Mouse (Mus musculus) kidney, embryonic 16.5 days (tissue): ENCODE data around the gene Sphk1. TPM values are rescaled to one million over a fixed set of nuclear protein-coding genes. Genes with fewer than 3 reads are reported as not detected.

Experiments
- ATAC-seq: fragments of 200-750 bp; cut with Nextera tagmentation; 2 replicates; pipeline ENCODE4 v1.8.0; 2017; ENCODE audit warnings: moderate TSS enrichment; ENCODE audit not compliant: low FRiP score, low TSS enrichment
- H3K27ac ChIP-seq: fragments of 300-500 bp; sonication (generic); 2 replicates; pipeline ENCODE4 v1.5.1; 2014; ENCODE audit warnings: low read length
- H3K27me3 ChIP-seq: fragments of 300-500 bp; sonication (generic); 2 replicates; pipeline ENCODE4 v1.6.1; 2014; ENCODE audit warnings: low read length, control low read depth, mixed read lengths; ENCODE audit not compliant: insufficient read depth
- H3K36me3 ChIP-seq: fragments of 300-500 bp; sonication (generic); 2 replicates; pipeline ENCODE4 v1.6.1; 2014; ENCODE audit warnings: low read length, control low read depth, mixed read lengths; ENCODE audit not compliant: insufficient read depth
- H3K4me1 ChIP-seq: fragments of 300-500 bp; sonication (generic); 2 replicates; pipeline ENCODE4 v1.6.1; 2014; ENCODE audit warnings: low read length, control low read depth, mixed read lengths; ENCODE audit not compliant: insufficient read depth
- H3K4me2 ChIP-seq: fragments of 300-500 bp; sonication (generic); replicated peaks from 2 replicates; pipeline ENCODE4 v1.6.1; 2014; ENCODE audit warnings: low read depth, low read length
- H3K4me3 ChIP-seq: fragments of 300-500 bp; sonication (generic); 2 replicates; pipeline ENCODE4 v1.5.1; 2014; ENCODE audit warnings: mild to moderate bottlenecking, low read length
- H3K9ac ChIP-seq: fragments of 300-500 bp; sonication (generic); replicated peaks from 2 replicates; pipeline ENCODE4 v1.6.1; 2014; ENCODE audit warnings: low read length
- H3K9me3 ChIP-seq: fragments of 300-500 bp; sonication (generic); 2 replicates; pipeline ENCODE4 v1.6.1; 2016; ENCODE audit warnings: low read length, control low read depth
- WGBS: fragments of 180-500 bp; shearing (Covaris S2); extraction: QIAGEN DNeasy Blood & Tissue Kit; methylation state at CpG from one replicate; pipeline ENCODE4 v1.1.7; 2014; 5-methylcytosine and 5-hydroxymethylcytosine counted together
- polyA plus RNA-seq: library from polyadenylated mRNA; unstranded; fragments of >200 nt; fragmentation: Nextera tagmentation; extraction: Ambion mirVana; gene quantifications from 2 replicates; pipeline ENCODE4 v1.2.1, GENCODE M21; 2015

Sphk1 gene
- polyA plus RNA-seq, 1 experiment from 2014 or later, result 5.8 TPM

GRCm38 (mm10) chr11:116505573-116505972 lies 25.2 kb upstream of the Sphk1 start:
- no peak for ATAC-seq
- H3K36me3 ChIP-seq, result no peaks in the 10 kb centered on the region
- H3K27ac ChIP-seq, result no peak overlapping the region
- H3K4me1 ChIP-seq, result no peaks in the 10 kb centered on the region
- WGBS, result 65% methylated on average over 5 of the region's 5 CpGs
- H3K9me3 ChIP-seq, result no peaks in the 10 kb centered on the region
- H3K4me3 ChIP-seq, result no peak overlapping the region
- no peak overlapping the region for H3K9ac ChIP-seq
- no peak overlapping the region for H3K4me2 ChIP-seq
- no peaks in the 10 kb centered on the region for H3K27me3 ChIP-seq

- 70% methylated on average over 17 of the region's 17 CpGs for WGBS
- Histone ChIP-seq H3K4me3 (no peak overlapping the region), H3K9ac (no peak overlapping the region), H3K4me1 (no peaks in the 10 kb centered on the region), H3K27me3 (no peaks in the 10 kb centered on the region), H3K36me3 (no peaks in the 10 kb centered on the region), H3K27ac (no peak overlapping the region), H3K4me2 (no peak overlapping the region), H3K9me3 (no peaks in the 10 kb centered on the region)
- ATAC-seq, result no peak
Observed at GRCm38 (mm10) chr11:116506151-116506875, 24.4 kb upstream of the Sphk1 start.

- Histone ChIP-seq H3K9me3 (no peaks in the 10 kb centered on the region), H3K27me3 (no peaks in the 10 kb centered on the region), H3K4me1 (no peaks in the 10 kb centered on the region), H3K4me2 (no peak overlapping the region), H3K27ac (no peak overlapping the region), H3K9ac (no peak overlapping the region), H3K4me3 (no peak overlapping the region), H3K36me3 (no peaks in the 10 kb centered on the region)
- ATAC-seq, result no peak
- WGBS, result 27% methylated on average over 2 of the region's 2 CpGs
Observed at GRCm38 (mm10) chr11:116508689-116509088, 22.0 kb upstream of the Sphk1 start.

- WGBS, result 57% methylated on average over 7 of the region's 7 CpGs
- no peaks in the 10 kb centered on the region for H3K36me3 ChIP-seq
- no peak overlapping the region for H3K4me3 ChIP-seq
- no peak overlapping the region for H3K4me2 ChIP-seq
- H3K4me1 ChIP-seq, result peaks cover 9% of the 10 kb centered on the region; the same call in 1 of the 2 replicates
- H3K27me3 ChIP-seq, result 0 out of 2 replicates have a peak, but pooled peaks cover 5% of the 10 kb centered on the region
- H3K27ac ChIP-seq, result no peak overlapping the region
- ATAC-seq, result no peak
- no peak overlapping the region for H3K9ac ChIP-seq
- no peaks in the 10 kb centered on the region for H3K9me3 ChIP-seq
Observed at GRCm38 (mm10) chr11:116511301-116511868, 19.3 kb upstream of the Sphk1 start.

- H3K27me3 ChIP-seq, result 0 out of 2 replicates have a peak, but pooled peaks cover 5% of the 10 kb centered on the region
- no peak overlapping the region for H3K4me3 ChIP-seq
- no peak overlapping the region for H3K9ac ChIP-seq
- ATAC-seq, result no peak
- no peak overlapping the region for H3K4me2 ChIP-seq
- H3K9me3 ChIP-seq, result no peaks in the 10 kb centered on the region
- no peaks in the 10 kb centered on the region for H3K36me3 ChIP-seq
- 96% methylated on average over 7 of the region's 7 CpGs for WGBS
- H3K27ac ChIP-seq, result no peak overlapping the region
- peaks cover 9% of the 10 kb centered on the region; the same call in 1 of the 2 replicates for H3K4me1 ChIP-seq
Observed at GRCm38 (mm10) chr11:116512154-116512553, 18.6 kb upstream of the Sphk1 start.

GRCm38 (mm10) chr11:116512987-116513386 lies 17.7 kb upstream of the Sphk1 start:
- Histone ChIP-seq H3K36me3 (no peaks in the 10 kb centered on the region), H3K9ac (no peak overlapping the region), H3K27ac (no peak overlapping the region), H3K4me1 (peaks cover 12% of the 10 kb centered on the region; the same call in 1 of the 2 replicates), H3K4me2 (no peak overlapping the region), H3K9me3 (no peaks in the 10 kb centered on the region), H3K4me3 (no peak overlapping the region), H3K27me3 (0 out of 2 replicates have a peak, but pooled peaks cover 5% of the 10 kb centered on the region)
- ATAC-seq, result no peak
- 77% methylated on average over 6 of the region's 6 CpGs for WGBS

GRCm38 (mm10) chr11:116513531-116514038 lies 17.1 kb upstream of the Sphk1 start:
- Histone ChIP-seq H3K9ac (no peak overlapping the region), H3K4me2 (no peak overlapping the region), H3K4me1 (peaks cover 15% of the 10 kb centered on the region; the same call in 1 of the 2 replicates), H3K9me3 (no peaks in the 10 kb centered on the region), H3K27me3 (0 out of 2 replicates have a peak, but pooled peaks cover 5% of the 10 kb centered on the region), H3K27ac (no peak overlapping the region), H3K36me3 (no peaks in the 10 kb centered on the region), H3K4me3 (no peak overlapping the region)
- WGBS, result 57% methylated on average over 4 of the region's 4 CpGs
- ATAC-seq, result no peak

DNA sequence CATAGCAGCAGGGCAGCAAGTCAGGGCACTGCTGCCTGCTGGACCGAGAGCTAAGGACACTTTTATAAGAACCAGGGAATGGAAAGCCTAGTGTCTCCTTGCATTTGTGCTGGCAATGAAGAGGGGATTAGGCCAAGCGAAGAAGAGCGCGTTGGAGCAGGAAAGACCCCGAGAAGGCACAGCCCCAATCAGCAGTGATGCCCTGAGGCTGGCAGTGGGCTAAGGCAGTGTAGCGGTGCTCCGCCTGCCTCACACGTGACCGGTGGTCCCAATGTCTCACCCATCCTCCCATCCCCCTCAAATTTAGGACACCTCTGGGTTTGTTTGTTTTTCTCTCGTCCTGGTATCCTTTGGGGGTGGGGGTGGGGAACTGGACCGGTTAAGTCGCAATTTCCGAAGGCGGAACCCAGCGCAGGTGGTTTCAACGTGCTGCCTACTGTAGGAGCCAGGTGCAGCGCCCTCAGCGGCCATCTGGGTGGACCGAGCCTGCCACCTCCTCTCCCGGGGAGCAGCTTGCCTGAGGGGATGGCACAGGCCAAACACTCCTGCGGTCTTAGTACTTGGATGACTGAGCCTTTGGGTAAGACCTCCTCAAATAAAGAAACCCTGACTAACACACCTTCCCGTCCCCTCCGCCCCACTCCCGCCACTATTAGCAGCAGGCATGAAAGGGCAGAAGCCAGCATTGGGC lies 15.2 kb upstream of the Sphk1 start:
- WGBS, result 16% methylated on average over 24 of the region's 24 CpGs
- Histone ChIP-seq H3K4me2 (peak overlapping the region; percentile 43), H3K9ac (0 out of 2 replicates have a peak overlapping the region, but pooled peaks have one; percentile 4), H3K4me3 (peak overlapping the region; percentile 8; the same call in 1 of the 2 replicates), H3K36me3 (no peaks in the 10 kb centered on the region), H3K27me3 (0 out of 2 replicates have a peak, but pooled peaks cover 5% of the 10 kb centered on the region), H3K27ac (no peak overlapping the region), H3K4me1 (peaks cover 15% of the 10 kb centered on the region; the same call in 1 of the 2 replicates), H3K9me3 (no peaks in the 10 kb centered on the region)
- ATAC-seq, result peak; percentile 18; the same call in 1 of the 2 replicates

GRCm38 (mm10) chr11:116518482-116518881 lies 12.2 kb upstream of the Sphk1 start:
- Histone ChIP-seq H3K4me1 (peaks cover 24% of the 10 kb centered on the region; the same call in 1 of the 2 replicates), H3K4me2 (no peak overlapping the region), H3K9ac (no peak overlapping the region), H3K4me3 (no peak overlapping the region), H3K27me3 (0 out of 2 replicates have a peak, but pooled peaks cover 5% of the 10 kb centered on the region), H3K27ac (0 out of 2 replicates have a peak overlapping the region, but pooled peaks have one; percentile 38), H3K9me3 (no peaks in the 10 kb centered on the region), H3K36me3 (no peaks in the 10 kb centered on the region)
- ATAC-seq, result peak; percentile 55; the same call in 1 of the 2 replicates
- 41% methylated on average over 8 of the region's 8 CpGs for WGBS
